Mouse (Mus musculus): Measurements from ENCODE around the gene Ppm1d.

Gene Ppm1d

DNA sequence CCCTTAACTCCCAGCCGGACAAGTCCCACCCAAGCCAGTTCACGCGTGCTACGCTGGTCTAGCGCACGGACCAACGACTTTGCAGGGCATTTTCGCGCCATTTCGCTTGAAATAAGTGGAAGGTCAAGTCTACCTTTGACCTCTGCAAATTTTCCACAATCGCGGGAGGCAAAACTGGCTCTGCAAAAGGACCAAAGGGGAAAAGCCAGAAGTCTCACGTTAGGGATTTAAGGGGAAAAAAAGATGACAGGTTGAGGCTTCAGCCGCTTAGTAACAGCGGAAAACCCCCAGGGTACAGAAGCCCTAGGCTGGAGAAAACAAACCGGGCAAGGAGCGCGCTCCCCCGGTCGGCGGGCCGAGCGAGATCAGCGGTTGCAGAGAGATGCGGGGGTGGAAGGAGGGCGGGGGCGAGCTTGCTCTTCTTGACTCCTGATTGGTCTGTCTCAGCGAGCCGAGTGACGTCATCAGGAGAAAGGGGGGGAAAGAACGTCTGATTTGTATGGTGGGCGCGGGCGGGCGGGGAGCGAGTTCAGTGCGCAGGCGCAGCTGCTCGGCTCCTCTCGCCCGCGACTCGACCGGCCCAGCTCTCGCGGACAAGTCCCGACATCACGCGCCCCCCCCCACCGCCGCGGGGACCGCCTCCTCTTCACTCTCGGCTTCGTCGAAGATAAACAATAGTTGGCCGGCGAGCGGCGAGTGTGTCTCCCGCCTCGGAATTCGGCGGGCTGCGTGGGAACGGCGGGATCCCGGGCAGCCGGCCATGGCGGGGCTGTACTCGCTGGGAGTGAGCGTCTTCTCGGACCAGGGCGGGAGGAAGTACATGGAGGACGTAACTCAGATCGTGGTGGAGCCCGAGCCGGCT, at the start of gene Ppm1d:
Gene Ppm1d (plus strand): TSS at position 532 of the 862 bp plus-strand sequence.
- DNase-seq (ENCODE audit: low read depth, low spot score), result peak; percentile 100

DNA sequence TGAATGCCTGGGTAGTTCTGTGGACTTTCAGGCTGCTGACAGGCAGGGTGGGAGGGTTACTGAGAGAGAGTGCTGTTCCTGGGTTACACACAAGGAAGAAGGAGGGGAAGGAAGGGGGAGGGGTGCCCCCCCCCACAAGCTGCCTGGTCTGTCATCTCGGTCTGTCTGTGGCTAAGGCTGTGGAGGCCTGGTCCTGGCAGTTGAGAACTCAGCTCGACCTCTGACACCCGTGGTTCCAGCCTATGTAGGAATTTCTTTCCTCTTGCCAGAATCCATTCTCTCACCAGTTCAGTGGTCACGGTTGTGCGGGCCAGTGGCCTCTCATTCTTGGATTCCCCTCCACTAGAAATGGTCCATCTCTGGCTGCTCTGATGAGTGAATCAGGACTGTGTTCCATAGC, 46.4 kb upstream of the Ppm1d start:
- no peak for DNase-seq (ENCODE audit: low read depth, low spot score)

DNA sequence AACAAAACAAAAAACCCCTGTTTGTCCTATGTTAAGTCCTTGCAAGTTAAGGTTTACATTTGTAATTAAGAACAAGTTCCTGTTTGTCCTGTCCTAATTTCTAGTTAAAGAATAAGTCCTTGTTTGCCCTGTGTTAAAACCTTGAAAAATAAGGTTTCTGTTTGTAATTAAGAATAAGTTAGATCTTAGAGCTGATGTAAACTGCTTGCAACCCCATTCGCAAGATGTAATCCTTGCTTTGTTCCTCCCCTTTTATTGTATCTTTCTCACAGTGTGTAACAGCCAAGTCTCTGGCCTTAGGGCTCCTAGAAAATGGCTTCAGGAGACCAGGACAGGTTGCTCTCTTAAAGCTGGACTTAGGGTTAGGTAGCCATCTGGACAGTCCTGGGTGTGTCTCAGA, 43.7 kb upstream of the Ppm1d start:
- no peak for DNase-seq (ENCODE audit: low read depth, low spot score)

DNA sequence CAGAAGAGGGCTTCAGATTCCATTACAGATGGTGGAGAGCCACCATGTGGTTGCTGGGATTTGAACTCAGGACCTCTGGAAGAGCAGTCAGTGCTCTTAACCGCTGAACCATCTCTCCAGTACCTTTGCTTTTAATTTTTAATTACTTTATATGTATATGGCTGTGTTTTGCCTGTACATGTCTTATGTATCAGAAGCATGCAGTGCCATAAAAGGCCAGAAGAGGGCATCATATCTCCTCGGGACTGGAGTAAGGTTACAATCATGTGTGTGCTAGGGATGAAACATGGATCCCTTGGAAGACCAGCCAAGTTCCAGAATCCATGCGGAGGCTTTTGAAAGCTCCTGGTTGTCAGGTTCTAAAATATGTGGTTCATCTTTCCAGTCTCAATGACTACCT, 40.4 kb upstream of the Ppm1d start:
- DNase-seq (ENCODE audit: low read depth, low spot score), result peak; percentile 42

DNA sequence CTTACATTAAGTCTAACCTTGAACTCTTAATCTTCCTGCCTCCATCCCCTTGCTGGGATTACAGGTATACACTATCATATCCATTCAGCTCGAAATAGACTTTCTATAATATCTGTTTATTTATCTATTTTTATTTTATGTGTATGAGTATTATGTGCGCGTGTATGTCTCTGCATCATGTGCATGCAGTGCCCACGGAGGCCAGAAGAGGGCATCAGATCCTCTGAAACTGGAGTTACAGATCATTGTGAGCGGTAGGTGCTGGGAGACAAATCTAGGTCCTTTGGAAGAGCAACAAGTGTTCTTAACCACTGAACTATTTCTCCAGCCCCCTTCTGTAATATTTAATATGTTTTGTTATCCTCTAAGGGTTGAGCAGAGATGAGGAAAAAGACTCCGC, 37.7 kb upstream of the Ppm1d start:
- no peak for DNase-seq (ENCODE audit: low read depth, low spot score)

DNA sequence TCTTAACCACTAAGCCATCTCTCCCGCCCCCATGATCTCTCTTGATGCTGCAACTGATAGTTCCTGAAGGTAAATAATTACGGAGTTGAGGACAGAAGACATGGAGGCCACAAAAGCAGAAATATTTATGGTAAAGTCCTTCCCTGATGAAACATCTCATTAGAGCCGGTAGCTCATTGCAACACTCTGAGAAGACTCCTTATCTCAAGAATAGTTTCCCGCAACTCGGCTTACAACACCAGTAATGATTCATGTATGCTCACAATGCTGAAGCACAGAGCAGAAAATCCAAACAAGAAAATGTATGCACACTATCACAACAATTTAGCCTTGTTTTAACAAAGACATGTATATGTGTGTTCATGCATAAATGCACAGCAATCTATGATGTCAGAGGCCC, 35.9 kb upstream of the Ppm1d start:
- DNase-seq (ENCODE audit: low read depth, low spot score), result no peak

DNA sequence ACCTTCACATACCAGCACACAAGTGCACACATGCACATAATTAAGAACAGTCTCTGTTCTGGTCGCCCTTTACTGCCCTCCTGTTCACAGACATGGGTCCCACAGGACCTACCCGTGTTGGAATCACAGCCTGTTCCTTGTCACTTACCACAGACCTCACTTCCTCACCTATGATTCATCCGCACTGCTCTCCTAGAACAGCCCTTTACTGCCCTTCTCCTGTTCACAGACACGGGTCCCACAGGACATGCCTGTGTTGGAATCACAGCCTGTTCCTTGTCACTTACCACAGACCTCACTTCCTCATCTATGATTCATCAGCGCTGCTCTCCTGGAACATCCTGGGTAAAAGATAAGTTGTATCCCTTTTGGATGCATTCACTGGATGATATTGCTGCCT, 33.4 kb upstream of the Ppm1d start:
- no peak for DNase-seq (ENCODE audit: low read depth, low spot score)

DNA sequence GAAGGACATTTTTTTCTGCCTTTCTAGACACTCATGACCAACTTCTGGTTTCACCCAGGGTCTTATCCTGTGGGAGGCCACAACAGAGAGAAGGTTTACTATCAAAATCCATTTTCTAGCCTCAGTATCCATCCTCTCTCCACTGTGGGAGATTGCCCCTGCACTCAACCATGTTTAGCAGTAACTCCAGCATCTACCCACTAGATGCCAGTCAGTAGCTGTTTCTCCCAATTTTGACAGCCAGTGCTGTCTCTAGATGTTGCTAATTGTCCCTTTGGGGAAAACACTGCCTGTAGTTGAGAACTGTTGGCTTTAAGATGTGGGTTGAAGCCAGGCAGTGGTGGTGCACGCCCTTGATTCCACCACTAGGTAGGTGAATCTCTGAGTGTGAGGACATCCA, 32.9 kb upstream of the Ppm1d start:
- DNase-seq (ENCODE audit: low read depth, low spot score), result no peak

DNA sequence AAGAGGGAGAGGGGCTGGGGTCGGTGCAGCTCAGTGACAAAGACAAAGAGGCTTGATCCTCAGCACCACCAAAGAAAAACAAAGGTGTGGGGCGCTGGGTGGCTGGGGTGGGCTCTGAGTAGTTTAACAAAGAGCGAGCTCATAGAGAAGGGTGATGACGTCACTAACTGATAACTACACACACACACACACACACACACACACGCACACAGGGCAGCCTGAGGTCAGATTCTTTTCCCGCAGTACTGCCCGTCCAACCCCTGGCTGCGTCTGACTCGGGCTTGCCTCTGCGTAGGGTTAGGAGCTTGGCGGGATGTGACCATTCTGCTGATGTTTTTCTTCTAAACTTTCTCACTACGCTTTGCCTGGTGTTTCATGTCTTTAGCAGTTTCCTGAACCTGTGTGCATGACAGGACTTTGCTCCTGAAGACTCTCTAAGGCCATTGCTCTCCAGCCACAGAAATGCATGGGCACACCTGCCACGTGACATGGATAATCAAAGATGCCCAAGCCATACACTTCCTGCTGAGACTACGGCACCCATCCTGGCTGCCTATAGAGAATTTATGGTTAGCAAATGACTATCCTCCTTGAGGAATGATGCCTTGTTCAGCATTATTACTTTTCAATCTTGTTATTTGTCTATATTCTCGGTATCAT, 29.7 kb upstream of the Ppm1d start:
- DNase-seq (ENCODE audit: low read depth, low spot score), result no peak

DNA sequence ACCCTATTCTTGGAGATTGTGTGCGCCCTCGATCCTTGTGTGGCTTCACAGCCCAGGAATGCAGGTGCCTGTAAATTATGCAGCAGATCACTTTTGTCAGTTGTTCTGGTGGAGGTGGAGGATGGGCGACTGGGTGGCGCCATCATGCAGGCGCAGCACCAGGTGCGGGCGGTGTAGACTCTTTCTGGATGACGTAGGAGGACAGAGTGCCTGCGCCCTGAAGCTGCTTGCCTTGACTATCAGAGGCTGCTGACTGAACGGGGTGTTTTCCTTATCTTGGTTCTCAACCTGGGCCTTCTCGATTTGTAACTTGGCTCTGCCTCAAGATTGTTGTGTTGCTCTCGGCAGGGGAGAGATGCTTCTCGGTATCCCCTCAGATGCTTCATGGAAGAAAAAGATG, 13.1 kb upstream of the Ppm1d start:
- DNase-seq (ENCODE audit: low read depth, low spot score), result no peak

DNA sequence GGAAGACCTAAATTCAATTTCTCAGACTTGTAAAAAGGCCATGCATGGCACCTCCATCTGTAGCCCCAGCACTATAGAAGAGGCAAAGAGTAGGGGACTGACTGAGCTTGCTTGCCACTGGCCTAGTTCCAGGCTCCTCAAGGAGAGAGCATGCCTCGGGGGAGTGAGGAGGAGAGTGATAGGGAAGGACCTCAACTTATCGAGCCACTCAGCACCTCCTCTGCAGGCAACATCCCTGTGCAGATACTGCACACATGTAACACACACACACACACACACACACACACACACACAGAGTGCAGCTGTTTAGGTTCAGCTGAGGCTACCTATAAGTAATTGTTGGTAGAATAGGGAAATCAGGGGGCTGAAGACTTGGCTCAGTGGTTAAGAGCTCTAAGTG, 11.2 kb upstream of the Ppm1d start:
- DNase-seq (ENCODE audit: low read depth, low spot score), result no peak

DNA sequence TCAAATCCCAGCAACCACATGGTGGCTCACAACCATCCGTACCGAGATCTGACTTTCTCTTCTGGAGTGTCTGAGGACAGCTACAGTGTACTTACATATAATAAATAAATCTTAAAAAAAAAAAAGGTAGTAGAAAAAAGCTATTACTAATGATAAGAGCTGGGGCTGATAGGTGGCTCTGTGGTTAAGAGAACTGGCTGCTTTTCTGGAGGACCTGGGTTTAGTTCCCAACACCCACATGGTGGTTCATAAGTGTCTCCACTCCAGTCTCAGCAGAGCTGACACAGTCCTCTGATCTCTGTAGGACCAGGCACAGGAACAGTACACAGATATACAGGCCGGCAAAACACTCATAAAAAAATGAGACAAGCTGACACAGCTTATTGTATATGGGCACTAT, 9.9 kb upstream of the Ppm1d start:
- no peak for DNase-seq (ENCODE audit: low read depth, low spot score)

DNA sequence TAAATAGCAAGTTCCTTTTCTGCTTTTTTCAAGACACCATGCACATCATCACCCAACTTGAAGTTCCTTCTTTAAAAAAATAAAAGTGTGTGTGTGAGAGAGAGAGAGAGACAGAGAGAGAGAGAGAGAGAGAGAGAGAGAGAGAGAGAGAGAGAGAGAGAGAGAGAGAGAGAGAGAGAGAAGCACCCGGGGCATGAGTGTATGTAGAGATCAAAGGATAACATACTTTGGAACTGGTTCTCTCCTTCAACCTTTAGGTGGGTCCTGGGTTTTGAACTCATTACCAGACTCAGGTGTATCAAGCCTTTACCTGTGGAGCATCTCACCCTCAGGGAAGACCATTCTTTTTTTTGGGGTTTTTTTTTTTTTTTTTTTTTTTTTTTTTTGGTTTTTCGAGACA, 9.2 kb upstream of the Ppm1d start:
- no peak for DNase-seq (ENCODE audit: low read depth, low spot score)

DNA sequence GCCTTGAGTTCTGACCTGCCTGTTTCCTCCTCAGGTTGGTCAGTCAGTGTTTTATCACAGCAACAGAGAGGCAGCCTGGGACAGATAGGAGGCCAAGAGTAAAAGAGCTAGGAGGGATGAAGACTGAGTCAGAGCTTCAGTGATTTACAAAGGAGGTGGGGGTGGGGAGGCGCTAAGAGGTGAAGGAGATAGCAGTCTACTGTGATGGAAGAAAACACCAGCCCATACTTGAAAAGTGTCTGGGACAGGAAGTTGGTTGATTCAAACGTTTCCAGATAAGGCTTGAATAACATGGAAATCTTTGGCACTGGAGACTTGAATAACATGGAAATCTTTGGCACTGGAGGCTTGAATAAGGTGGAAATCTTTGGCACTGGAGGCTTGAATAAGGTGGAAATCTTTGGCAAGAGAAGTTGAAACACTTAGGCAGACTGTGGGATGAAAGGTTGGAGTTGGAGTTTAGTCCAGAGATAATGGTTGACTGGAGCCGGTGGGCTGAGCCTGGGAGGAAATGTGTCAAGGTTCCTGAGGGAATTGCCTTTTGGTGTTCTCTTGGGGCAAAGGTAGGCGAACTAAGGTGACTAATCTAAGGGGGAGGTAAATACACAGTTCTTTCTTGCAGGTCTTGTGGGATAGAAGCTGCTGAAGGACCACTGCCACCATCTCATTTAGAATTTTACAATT, 4.3 kb upstream of the Ppm1d start:
- DNase-seq (ENCODE audit: low read depth, low spot score), result no peak

DNA sequence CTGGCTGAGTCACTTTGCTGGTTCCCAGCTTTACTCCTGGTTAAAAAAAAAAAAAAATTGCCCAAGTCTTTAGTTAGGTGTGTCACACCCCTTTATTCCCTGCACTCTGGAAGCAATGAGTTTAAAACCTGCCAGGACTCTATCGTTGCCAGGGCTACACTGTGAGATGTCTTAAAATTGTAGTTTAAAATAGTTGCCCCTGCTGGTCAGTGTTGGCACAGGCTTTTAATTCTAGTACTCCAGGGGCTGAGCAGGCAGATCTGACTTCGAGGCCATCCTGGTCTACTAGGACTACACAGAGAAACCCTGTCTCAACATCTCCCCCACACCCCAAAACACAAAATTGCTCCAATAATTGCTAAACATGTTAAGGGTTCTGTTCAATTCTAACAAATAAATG, 2.2 kb upstream of the Ppm1d start:
- DNase-seq (ENCODE audit: low read depth, low spot score), result no peak

DNA sequence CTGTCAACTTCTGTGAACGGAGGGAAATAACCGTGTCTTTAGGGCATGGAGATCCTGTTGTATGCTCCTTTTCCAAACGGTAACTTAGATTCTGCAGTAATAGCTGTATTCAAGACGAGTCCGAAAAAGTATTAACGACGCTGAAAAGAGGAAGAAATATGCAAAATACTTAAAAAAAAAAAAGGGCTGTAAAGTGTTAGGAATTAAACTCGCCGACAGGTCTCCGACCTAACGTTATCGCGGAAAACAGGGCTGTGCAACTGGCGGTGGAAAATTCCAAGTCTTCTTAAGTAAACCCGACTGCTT, 684 bp upstream of the Ppm1d start:
- no peak for DNase-seq (ENCODE audit: low read depth, low spot score)

DNA sequence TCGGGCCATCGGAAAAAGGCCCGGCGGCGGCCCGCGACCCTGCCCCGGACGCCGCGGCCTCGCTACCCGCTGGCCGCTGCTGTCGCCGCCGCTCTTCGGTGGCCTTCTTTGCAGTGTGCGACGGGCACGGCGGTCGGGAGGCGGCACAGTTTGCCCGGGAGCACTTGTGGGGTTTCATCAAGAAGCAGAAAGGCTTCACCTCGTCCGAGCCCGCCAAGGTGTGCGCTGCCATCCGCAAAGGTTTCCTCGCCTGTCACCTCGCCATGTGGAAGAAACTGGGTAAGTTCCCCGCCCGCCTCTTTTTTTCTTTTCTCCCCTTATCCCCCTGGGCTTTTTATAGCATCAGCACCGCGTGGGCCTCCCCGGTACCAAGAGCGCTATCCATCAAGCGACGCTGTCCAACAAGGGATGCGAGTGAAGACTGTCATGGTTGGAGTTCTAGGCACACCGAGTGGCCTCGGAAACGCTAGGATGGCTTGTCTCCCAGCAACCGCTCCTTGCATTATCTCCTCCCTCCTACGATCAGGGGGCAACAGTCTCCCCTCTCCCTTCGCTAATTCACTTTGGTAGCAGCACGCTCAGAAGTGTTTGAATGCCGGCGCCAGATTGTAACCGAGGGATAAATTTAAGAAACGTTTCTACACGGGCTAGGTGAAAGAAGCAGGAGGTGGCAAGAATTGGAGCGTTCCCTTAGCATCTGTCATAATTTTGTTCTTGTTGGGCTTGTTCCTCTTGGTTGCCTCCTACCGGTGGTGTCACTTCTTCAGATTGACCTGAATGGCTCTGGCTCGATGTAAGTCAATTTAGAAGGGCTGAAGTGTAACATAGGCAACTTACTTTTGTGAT, 824 bp downstream of the Ppm1d start:
- no peak for DNase-seq (ENCODE audit: low read depth, low spot score)

DNA sequence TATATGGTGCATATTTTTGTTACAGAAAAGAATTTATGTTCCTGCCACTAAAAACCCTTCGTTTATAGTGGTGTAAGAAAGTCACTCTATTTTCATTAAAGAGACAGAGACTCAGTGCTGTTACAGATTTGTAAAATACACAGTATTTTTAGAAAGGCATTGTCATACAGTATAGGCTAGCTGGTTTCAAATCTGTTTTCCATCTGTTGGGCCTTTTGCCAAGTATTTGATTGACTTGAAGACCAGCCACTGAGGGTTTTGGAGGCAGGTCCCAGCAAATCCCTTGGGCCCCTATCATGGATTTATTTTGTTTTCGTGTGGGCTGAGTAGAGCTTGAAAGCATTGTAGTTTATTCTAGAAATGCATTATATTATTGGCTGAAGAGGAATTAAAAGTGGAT, 1.8 kb downstream of the Ppm1d start:
- peak; percentile 70 for DNase-seq (ENCODE audit: low read depth, low spot score)

DNA sequence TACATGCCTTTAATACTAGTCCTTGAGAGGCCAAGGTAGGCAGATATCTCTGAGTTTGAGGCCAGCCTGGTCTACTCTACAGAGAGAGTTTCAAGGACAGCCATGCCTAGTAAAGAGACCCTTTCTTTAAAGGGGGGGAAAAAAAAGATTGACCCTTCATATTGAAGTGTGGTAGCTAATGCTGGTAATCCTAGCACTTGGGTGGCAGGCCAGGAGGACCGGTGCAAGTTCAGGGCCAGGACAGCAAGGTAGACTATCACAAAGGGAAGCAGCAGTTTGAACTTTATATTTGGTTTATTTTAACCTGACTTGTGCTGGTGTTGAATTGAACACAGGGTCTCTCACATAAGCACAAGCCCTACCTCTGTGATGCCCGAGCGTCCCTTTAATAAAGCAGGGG, 2.3 kb downstream of the Ppm1d start:
- no peak for DNase-seq (ENCODE audit: low read depth, low spot score)

DNA sequence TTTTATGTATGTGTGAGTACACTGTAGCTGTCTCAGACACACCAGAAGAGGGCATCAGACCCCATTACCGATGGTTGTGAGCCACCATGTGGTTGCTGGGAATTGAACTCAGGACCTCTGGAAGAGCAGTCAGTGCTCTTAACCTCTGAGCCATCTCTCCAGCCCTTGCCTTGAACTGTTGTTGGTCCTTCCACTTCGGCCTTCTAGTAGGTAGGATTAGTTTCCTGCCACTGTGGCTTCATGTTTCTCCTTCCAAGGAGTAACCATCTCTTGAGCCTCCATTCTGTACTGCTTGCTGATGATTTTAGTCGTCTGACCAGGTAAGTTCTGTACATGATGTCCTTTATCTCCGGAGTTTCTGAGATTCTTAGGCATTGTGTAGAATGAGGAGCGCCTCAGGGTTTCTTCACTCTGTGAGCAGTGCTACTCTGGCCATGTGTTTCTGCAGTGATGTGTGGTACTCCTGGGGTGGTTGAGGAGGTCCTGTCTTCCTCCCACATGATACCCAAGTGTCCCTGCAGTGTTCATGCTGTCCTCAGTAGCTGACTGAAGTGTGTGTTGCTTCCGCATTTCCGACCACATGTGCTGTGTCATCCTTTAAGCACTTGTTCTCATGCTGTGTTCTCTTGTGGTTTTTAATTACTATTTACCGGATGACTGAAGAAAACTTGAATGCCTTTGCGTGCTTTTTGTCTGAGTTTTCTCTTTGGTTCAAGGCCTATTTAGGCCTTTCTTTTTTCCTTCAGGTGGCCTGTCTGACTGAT, 12.7 kb downstream of the Ppm1d start:
- no peak for DNase-seq (ENCODE audit: low read depth, low spot score)

DNA sequence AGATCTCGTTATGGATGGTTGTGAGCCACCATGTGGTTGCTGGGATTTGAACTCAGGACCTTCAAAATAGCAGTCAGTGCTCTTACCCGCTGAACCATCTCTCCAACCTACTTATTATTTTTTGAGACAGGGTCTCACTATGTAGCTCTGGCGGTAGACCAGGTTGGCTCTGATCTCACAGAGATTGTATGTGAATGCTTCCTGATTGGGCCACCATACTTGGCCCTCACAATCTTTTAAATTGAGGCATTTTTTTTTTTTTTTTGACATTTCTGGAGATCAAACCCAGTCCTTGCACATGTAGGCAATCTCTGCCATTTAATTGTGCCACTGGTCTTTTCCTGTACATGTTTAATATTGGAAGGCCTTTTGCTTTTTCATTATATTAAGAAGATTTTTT, 17.7 kb downstream of the Ppm1d start:
- no peak for DNase-seq (ENCODE audit: low read depth, low spot score)
